Mouse (Mus musculus): ENCODE measurements around the gene Gabarapl2. TPM values are rescaled to one million over a fixed set of nuclear protein-coding genes. Genes with fewer than 3 reads are reported as not detected.

Gene Gabarapl2
- polyA plus RNA-seq, 1 experiment from 2014 or later, result 213 TPM

DNA sequence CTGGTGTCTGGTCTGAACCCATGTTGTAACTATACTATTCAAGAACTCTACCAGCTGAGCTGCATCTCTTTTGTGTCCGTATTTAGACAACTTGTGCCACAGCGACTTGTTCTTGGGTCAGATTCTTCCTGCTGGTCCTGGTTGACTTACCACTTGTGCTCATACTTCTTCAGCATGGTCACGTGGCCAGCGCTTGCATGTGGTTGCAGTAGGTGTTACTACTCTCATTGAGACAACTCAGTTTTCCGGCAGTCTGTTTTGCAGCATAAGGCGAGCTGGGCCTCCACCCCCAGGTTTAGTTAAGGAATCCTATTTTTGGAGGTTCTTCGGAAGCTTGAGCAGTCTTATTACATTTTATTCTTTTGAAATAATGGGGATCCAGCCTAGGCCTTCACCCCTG, 10.8 kb downstream of the Gabarapl2 start:
- Histone ChIP-seq H3K4me1 (ENCODE audit: control insufficient read depth in 2 of 2, insufficient read depth in 2 of 2, low read length in 2 of 2) (no peaks in the 10 kb centered on the region), H3K36me3 (ENCODE audit: control insufficient read depth, insufficient read depth, low read length) (peaks cover 79% of the 10 kb centered on the region), H3K27ac (replicated peaks in 1 of 2; ENCODE audit: control insufficient read depth in 1 of 2, insufficient read depth in 1 of 2, low read depth in 2 of 2, low read length in 2 of 2) (no peak overlapping the region), H3K27me3 (ENCODE audit: control insufficient read depth, insufficient read depth, low read length) (no peaks in the 10 kb centered on the region), H3K4me2 (ENCODE audit: low read length) (no peak overlapping the region), H3K9me3 (ENCODE audit: control insufficient read depth, low read length) (no peaks in the 10 kb centered on the region), H3K9ac (ENCODE audit: low read length) (no peak overlapping the region), H3K4me3 (ENCODE audit: control insufficient read depth in 1 of 2, insufficient read depth in 1 of 2, low read depth in 1 of 2, low read length in 2 of 2) (no peak overlapping the region)
- 94% methylated on average over 7 of the region's 7 CpGs for WGBS
- ATAC-seq (ENCODE audit: insufficient number of reproducible peaks, insufficient read depth, low FRiP score, low read depth), result no peak

DNA sequence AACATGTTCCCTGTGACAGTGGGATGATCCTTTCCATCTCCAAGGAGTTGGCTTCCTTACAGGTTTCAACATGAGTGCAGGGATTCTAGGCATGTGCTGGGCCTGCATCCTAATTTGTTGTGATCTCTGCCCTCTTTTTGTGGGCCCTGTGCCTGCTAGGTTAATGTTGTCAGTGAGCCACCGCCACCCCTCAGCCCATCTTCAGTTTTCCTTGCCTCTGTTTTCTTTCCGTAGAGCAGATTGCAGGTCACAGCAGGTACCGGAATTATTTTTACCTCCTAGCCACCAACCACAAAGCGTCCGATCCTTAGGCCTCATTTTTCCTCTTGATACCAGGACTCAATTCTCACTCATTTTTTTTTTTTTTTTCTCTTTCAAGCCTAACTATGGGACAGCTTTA, 11.4 kb downstream of the Gabarapl2 start:
- H3K27me3 ChIP-seq (ENCODE audit: control insufficient read depth, insufficient read depth, low read length), result no peaks in the 10 kb centered on the region
- no peaks in the 10 kb centered on the region for H3K9me3 ChIP-seq (ENCODE audit: control insufficient read depth, low read length)
- H3K4me2 ChIP-seq (ENCODE audit: low read length), result no peak overlapping the region
- 94% methylated on average over 5 of the region's 5 CpGs for WGBS
- no peak overlapping the region for H3K27ac ChIP-seq (replicated peaks in 1 of 2; ENCODE audit: control insufficient read depth in 1 of 2, insufficient read depth in 1 of 2, low read depth in 2 of 2, low read length in 2 of 2)
- no peak for ATAC-seq (ENCODE audit: insufficient number of reproducible peaks, insufficient read depth, low FRiP score, low read depth)
- H3K9ac ChIP-seq (ENCODE audit: low read length), result no peak overlapping the region
- H3K36me3 ChIP-seq (ENCODE audit: control insufficient read depth, insufficient read depth, low read length), result peaks cover 79% of the 10 kb centered on the region
- no peaks in the 10 kb centered on the region for H3K4me1 ChIP-seq (ENCODE audit: control insufficient read depth in 2 of 2, insufficient read depth in 2 of 2, low read length in 2 of 2)
- H3K4me3 ChIP-seq (ENCODE audit: control insufficient read depth in 1 of 2, insufficient read depth in 1 of 2, low read depth in 1 of 2, low read length in 2 of 2), result no peak overlapping the region

GRCm38 (mm10) chr8:111954844-111955594, 14.5 kb downstream of the Gabarapl2 start:
- WGBS, result 77% methylated on average over 4 of the region's 4 CpGs
- Histone ChIP-seq H3K9me3 (ENCODE audit: control insufficient read depth, low read length) (no peaks in the 10 kb centered on the region), H3K4me2 (ENCODE audit: low read length) (no peak overlapping the region), H3K36me3 (ENCODE audit: control insufficient read depth, insufficient read depth, low read length) (peaks cover 64% of the 10 kb centered on the region), H3K9ac (ENCODE audit: low read length) (no peak overlapping the region), H3K27me3 (ENCODE audit: control insufficient read depth, insufficient read depth, low read length) (no peaks in the 10 kb centered on the region), H3K27ac (replicated peaks in 1 of 2; ENCODE audit: control insufficient read depth in 1 of 2, insufficient read depth in 1 of 2, low read depth in 2 of 2, low read length in 2 of 2) (no peak overlapping the region), H3K4me1 (ENCODE audit: control insufficient read depth in 2 of 2, insufficient read depth in 2 of 2, low read length in 2 of 2) (no peaks in the 10 kb centered on the region), H3K4me3 (ENCODE audit: control insufficient read depth in 1 of 2, insufficient read depth in 1 of 2, low read depth in 1 of 2, low read length in 2 of 2) (no peak overlapping the region)
- no peak for ATAC-seq (ENCODE audit: insufficient number of reproducible peaks, insufficient read depth, low FRiP score, low read depth)

DNA sequence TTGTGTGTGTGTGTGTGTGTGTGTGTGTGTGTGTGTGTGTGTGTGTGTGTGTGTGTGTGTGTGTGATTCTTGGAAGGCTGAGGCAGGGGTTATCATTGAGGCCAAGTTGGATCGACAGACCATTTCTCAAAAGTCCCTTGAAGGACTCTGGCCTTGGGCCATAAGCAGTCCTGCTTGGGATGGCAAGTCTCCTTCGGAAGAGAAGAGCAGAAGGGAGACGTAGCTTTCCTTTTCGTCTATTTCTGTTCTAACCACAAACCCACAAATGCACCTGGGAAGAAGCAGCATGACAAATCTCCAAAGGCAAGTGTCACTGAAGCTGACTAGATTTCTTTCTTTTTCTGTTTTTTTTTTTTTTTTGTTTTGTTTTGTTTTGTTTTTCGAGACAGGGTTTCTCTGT, 15.4 kb downstream of the Gabarapl2 start:
- Histone ChIP-seq H3K27me3 (ENCODE audit: control insufficient read depth, insufficient read depth, low read length) (no peaks in the 10 kb centered on the region), H3K27ac (replicated peaks in 1 of 2; ENCODE audit: control insufficient read depth in 1 of 2, insufficient read depth in 1 of 2, low read depth in 2 of 2, low read length in 2 of 2) (no peak overlapping the region), H3K4me1 (ENCODE audit: control insufficient read depth in 2 of 2, insufficient read depth in 2 of 2, low read length in 2 of 2) (no peaks in the 10 kb centered on the region; a peak in 1 of 4 replicates), H3K4me3 (ENCODE audit: control insufficient read depth in 1 of 2, insufficient read depth in 1 of 2, low read depth in 1 of 2, low read length in 2 of 2) (no peak overlapping the region), H3K36me3 (ENCODE audit: control insufficient read depth, insufficient read depth, low read length) (peaks cover 58% of the 10 kb centered on the region), H3K4me2 (ENCODE audit: low read length) (no peak overlapping the region), H3K9ac (ENCODE audit: low read length) (no peak overlapping the region), H3K9me3 (ENCODE audit: control insufficient read depth, low read length) (no peaks in the 10 kb centered on the region)
- no peak for ATAC-seq (ENCODE audit: insufficient number of reproducible peaks, insufficient read depth, low FRiP score, low read depth)
- 82% methylated on average over 5 of the region's 5 CpGs for WGBS

- 88% methylated on average over 2 of the region's 2 CpGs for WGBS
- H3K36me3 ChIP-seq (ENCODE audit: control insufficient read depth, insufficient read depth, low read length), result peaks cover 45% of the 10 kb centered on the region
Measured at GRCm38 (mm10) chr8:111957231-111957630, 16.7 kb downstream of the Gabarapl2 start.

GRCm38 (mm10) chr8:111960591-111961321, 20.3 kb downstream of the Gabarapl2 start:
- H3K4me3 ChIP-seq (ENCODE audit: control insufficient read depth in 1 of 2, insufficient read depth in 1 of 2, low read depth in 1 of 2, low read length in 2 of 2), result no peak overlapping the region
- no peak overlapping the region for H3K4me2 ChIP-seq (ENCODE audit: low read length)
- 50% methylated on average over 15 of the region's 15 CpGs for WGBS
- peaks cover 6 to 13% of the 10 kb centered on the region in 2 experiments for H3K4me1 ChIP-seq (ENCODE audit: control insufficient read depth in 2 of 2, insufficient read depth in 2 of 2, low read length in 2 of 2)
- H3K27me3 ChIP-seq (ENCODE audit: control insufficient read depth, insufficient read depth, low read length), result no peaks in the 10 kb centered on the region
- ATAC-seq (ENCODE audit: insufficient number of reproducible peaks, insufficient read depth, low FRiP score, low read depth), result no peak
- no peak overlapping the region for H3K9ac ChIP-seq (ENCODE audit: low read length)
- no peaks in the 10 kb centered on the region for H3K9me3 ChIP-seq (ENCODE audit: control insufficient read depth, low read length)
- peaks cover 16% of the 10 kb centered on the region for H3K36me3 ChIP-seq (ENCODE audit: control insufficient read depth, insufficient read depth, low read length)
- H3K27ac ChIP-seq (replicated peaks in 1 of 2; ENCODE audit: control insufficient read depth in 1 of 2, insufficient read depth in 1 of 2, low read depth in 2 of 2, low read length in 2 of 2), result no peak overlapping the region

More at GRCm38 (mm10) chr8:111957231-111957630, 16.7 kb downstream of the Gabarapl2 start:
- Histone ChIP-seq H3K27me3 (ENCODE audit: control insufficient read depth, insufficient read depth, low read length) (no peaks in the 10 kb centered on the region), H3K4me2 (ENCODE audit: low read length) (no peak overlapping the region), H3K9me3 (ENCODE audit: control insufficient read depth, low read length) (no peaks in the 10 kb centered on the region), H3K4me1 (ENCODE audit: control insufficient read depth in 2 of 2, insufficient read depth in 2 of 2, low read length in 2 of 2) (peaks cover 0 to 1% of the 10 kb centered on the region in 2 experiments; a peak in 2 of 4 replicates), H3K4me3 (ENCODE audit: control insufficient read depth in 1 of 2, insufficient read depth in 1 of 2, low read depth in 1 of 2, low read length in 2 of 2) (no peak overlapping the region), H3K9ac (ENCODE audit: low read length) (no peak overlapping the region), H3K27ac (replicated peaks in 1 of 2; ENCODE audit: control insufficient read depth in 1 of 2, insufficient read depth in 1 of 2, low read depth in 2 of 2, low read length in 2 of 2) (no peak overlapping the region)
- no peak for ATAC-seq (ENCODE audit: insufficient number of reproducible peaks, insufficient read depth, low FRiP score, low read depth)

DNA sequence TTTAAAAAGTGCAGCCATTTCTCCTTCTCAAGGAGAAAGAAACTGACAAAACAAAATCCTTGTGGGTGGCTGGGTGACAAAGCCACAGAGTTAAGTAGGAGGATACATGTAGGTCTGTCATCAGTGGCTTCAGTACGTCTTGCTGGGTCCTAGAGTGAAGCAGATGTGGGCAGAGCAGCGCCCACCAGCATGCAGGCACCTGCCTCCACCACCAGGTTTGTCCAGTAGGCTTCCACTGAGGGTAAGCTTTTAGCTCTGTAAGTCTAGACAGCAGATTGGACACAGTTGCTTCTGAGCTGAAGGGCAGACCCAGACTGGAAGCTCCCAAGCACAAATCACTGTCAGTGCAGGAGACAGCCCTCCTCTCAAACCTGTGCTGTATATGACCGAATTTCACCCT, 20.8 kb downstream of the Gabarapl2 start:
- Histone ChIP-seq H3K27ac (replicated peaks in 1 of 2; ENCODE audit: control insufficient read depth in 1 of 2, insufficient read depth in 1 of 2, low read depth in 2 of 2, low read length in 2 of 2) (no peak overlapping the region), H3K27me3 (ENCODE audit: control insufficient read depth, insufficient read depth, low read length) (no peaks in the 10 kb centered on the region), H3K36me3 (ENCODE audit: control insufficient read depth, insufficient read depth, low read length) (peaks cover 14% of the 10 kb centered on the region), H3K9me3 (ENCODE audit: control insufficient read depth, low read length) (no peaks in the 10 kb centered on the region), H3K4me3 (ENCODE audit: control insufficient read depth in 1 of 2, insufficient read depth in 1 of 2, low read depth in 1 of 2, low read length in 2 of 2) (no peak overlapping the region), H3K4me1 (ENCODE audit: control insufficient read depth in 2 of 2, insufficient read depth in 2 of 2, low read length in 2 of 2) (peaks cover 6 to 13% of the 10 kb centered on the region in 2 experiments), H3K4me2 (ENCODE audit: low read length) (no peak overlapping the region), H3K9ac (ENCODE audit: low read length) (no peak overlapping the region)
- ATAC-seq (ENCODE audit: insufficient number of reproducible peaks, insufficient read depth, low FRiP score, low read depth), result no peak
- 79% methylated on average over 3 of the region's 3 CpGs for WGBS
